19 mouse cellular contexts compared by ENCODE assay signal in the genomic region with DNA sequence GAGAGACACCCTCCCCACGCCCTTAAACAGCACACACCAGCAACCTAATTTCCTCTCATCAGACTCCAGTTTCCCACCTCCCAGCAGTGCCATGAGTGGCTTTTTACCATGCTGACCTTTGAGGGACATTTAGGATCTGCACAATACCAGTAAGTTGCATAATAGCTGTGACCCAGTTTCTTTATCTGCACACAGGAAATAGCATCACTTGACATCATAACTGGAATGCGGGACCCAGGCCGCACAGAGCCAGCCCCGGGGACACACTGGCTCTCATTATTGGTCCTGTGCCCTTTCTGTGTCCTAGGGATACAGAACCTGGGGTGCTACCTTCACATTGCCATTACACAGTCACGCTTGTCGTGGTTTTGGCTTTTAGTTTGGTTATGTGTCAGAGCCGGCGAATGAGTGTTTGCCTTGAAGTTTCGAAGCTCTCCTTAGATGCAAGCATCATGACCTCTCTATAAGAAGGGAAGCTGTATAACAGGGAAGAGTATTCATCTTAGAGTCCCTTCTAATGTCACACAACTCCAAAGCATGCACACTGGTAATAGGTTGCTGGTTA. TPM values are rescaled to one million over a fixed set of nuclear protein-coding genes. Genes with fewer than 3 reads are reported as not detected.
DNase-seq lines count a peak whose midpoint lies in the region; ATAC-seq and TF ChIP-seq lines count a peak whose summit lies in the region.
"Had no signal": no experiment of that assay in that cellular context is flagged by ENCODE, and none has a peak within 500 bp of the region (broad histone marks: within the 10 kb centered on the region; RNA-seq: fewer than 3 reads in every experiment).

No protein-coding gene starts in this region.

- H3K27ac ChIP-seq in heart, embryonic 10.5 days = no peak overlapping the region
- H3K27ac ChIP-seq in liver, embryonic 16.5 days (ENCODE audit: low read length) = no peak overlapping the region
- no peak overlapping the region for H3K27ac ChIP-seq in liver, embryonic 12.5 days
- no peak overlapping the region for H3K27ac ChIP-seq in CH12.LX (ENCODE audit: insufficient read depth, low read depth)
- H3K27ac ChIP-seq: heart, embryonic 13.5 days; liver, embryonic 13.5 days; midbrain, embryonic 13.5 days; neural tube, embryonic 12.5 days had no signal

- no peak for TF ChIP-seq EP300 in CH12.LX (IDR thresholded peaks at IDR 0.05; ENCODE audit: low read length)

- H3K4me2 ChIP-seq in liver, embryonic 16.5 days (ENCODE audit: low read depth, low read length) = no peak overlapping the region
- H3K4me2 ChIP-seq in liver, embryonic 12.5 days = no peak overlapping the region
- peak overlapping the region; percentile 25; the same call in 1 of the 2 replicates for H3K4me2 ChIP-seq in CH12.LX (ENCODE audit: insufficient read depth, low read depth, poor library complexity, severe bottlenecking)
- H3K4me2 ChIP-seq: heart, embryonic 13.5 days; liver, embryonic 13.5 days; midbrain, embryonic 13.5 days; neural tube, embryonic 12.5 days had no signal

- no peak overlapping the region for H3K4me3 ChIP-seq in heart, embryonic 10.5 days
- no peak overlapping the region for H3K4me3 ChIP-seq in liver, embryonic 16.5 days (ENCODE audit: low read depth, low read length)
- no peak overlapping the region for H3K4me3 ChIP-seq in liver, embryonic 12.5 days
- no peak overlapping the region for H3K4me3 ChIP-seq in CH12.LX (replicated peaks in 1 of 3; ENCODE audit: low read depth in 2 of 3, low read length in 2 of 3, poor library complexity in 1 of 3)
- H3K4me3 ChIP-seq: heart, embryonic 13.5 days; liver, embryonic 13.5 days; midbrain, embryonic 13.5 days; neural tube, embryonic 12.5 days had no signal

- no peak overlapping the region for H3K9ac ChIP-seq in liver, embryonic 16.5 days (ENCODE audit: low read depth, low read length)
- no peak overlapping the region for H3K9ac ChIP-seq in liver, embryonic 12.5 days
- H3K9ac ChIP-seq in CH12.LX (ENCODE audit: insufficient read depth, low read depth) = no peak overlapping the region
- H3K9ac ChIP-seq: liver, embryonic 13.5 days; midbrain, embryonic 13.5 days; neural tube, embryonic 12.5 days had no signal

- no peaks in the 10 kb centered on the region for H3K79me2 ChIP-seq in CH12.LX (replicated peaks; ENCODE audit: control insufficient read depth, extremely low read depth, insufficient read depth, poor library complexity, severe bottlenecking)

- 0 out of 2 replicates have a peak, but pooled peaks have one; percentile 14 for ATAC-seq in liver, embryonic 16.5 days (ENCODE audit: low read depth)
- no peak for ATAC-seq in liver, embryonic 12.5 days
- ATAC-seq: midbrain, embryonic 13.5 days had no signal

- TF ChIP-seq RAD21 in CH12.LX (IDR thresholded peaks at IDR 0.05; ENCODE audit: low read depth, low read length) = no peak

- in situ Hi-C loops in CH12.LX (cut with MboI; ENCODE audit: low pct_ligation_motif_present, low pct_unique_long_range_greater_than_20kb, low sequenced_read_pairs) = loop anchor here (5.0 kb wide), 2 partner anchors 245 to 400 kb away; no protein-coding TSS in a partner anchor

- TF ChIP-seq POLR2A in CH12.LX (IDR thresholded peaks at IDR 0.05; ENCODE audit: low read depth, low read length) = no peak

- peaks cover 10% of the 10 kb centered on the region; the same call in 1 of the 2 replicates for H3K4me1 ChIP-seq in heart, embryonic 10.5 days
- H3K4me1 ChIP-seq in liver, embryonic 16.5 days (ENCODE audit: control insufficient read depth, low read depth, low read length) = no peaks in the 10 kb centered on the region; the same call in 1 of the 2 replicates
- no peaks in the 10 kb centered on the region for H3K4me1 ChIP-seq in liver, embryonic 12.5 days
- H3K4me1 ChIP-seq in CH12.LX (ENCODE audit: control insufficient read depth in 1 of 2, insufficient read depth in 2 of 2) = peaks cover 8 to 31% of the 10 kb centered on the region in 2 experiments
- H3K4me1 ChIP-seq: neural tube, embryonic 12.5 days had no signal

- 73% methylated on average over 9 of the region's 9 CpGs for WGBS in heart, embryonic 10.5 days
- 65% methylated on average over 9 of the region's 9 CpGs for WGBS in liver, embryonic 16.5 days (ENCODE audit: insufficient replicate concordance)
- 64% methylated on average over 9 of the region's 9 CpGs for WGBS in liver, embryonic 12.5 days (ENCODE audit: insufficient replicate concordance)

- TF ChIP-seq CTCF in CH12.LX (conservative IDR thresholded peaks at IDR 0.05 in 1 of 2, IDR thresholded peaks at IDR 0.05 in 1 of 2; ENCODE audit: low read depth in 2 of 2, low read length in 2 of 2) = no peak

- dilution Hi-C loops in CH12.LX (cut with MboI; ENCODE audit: extremely low pct_ligation_motif_present, extremely low pct_unique_long_range_greater_than_20kb, low sequenced_read_pairs) = no loop called here

- H3K9me3 ChIP-seq in heart, embryonic 10.5 days = no peaks in the 10 kb centered on the region
- no peaks in the 10 kb centered on the region for H3K9me3 ChIP-seq in liver, embryonic 16.5 days (replicated peaks; ENCODE audit: control insufficient read depth, low read length)
- H3K9me3 ChIP-seq in liver, embryonic 12.5 days (replicated peaks) = no peaks in the 10 kb centered on the region
- H3K9me3 ChIP-seq in CH12.LX (replicated peaks; ENCODE audit: low read length) = no peaks in the 10 kb centered on the region
- H3K9me3 ChIP-seq: heart, embryonic 13.5 days; liver, embryonic 13.5 days; midbrain, embryonic 13.5 days; neural tube, embryonic 12.5 days had no signal

- H3K36me3 ChIP-seq in heart, embryonic 10.5 days = no peaks in the 10 kb centered on the region
- no peaks in the 10 kb centered on the region for H3K36me3 ChIP-seq in liver, embryonic 16.5 days (ENCODE audit: control insufficient read depth, insufficient read depth)
- no peaks in the 10 kb centered on the region for H3K36me3 ChIP-seq in liver, embryonic 12.5 days
- no peaks in the 10 kb centered on the region for H3K36me3 ChIP-seq in CH12.LX (replicated peaks in 1 of 2; ENCODE audit: control insufficient read depth in 1 of 2, insufficient read depth in 1 of 2, low read length in 1 of 2)
- H3K36me3 ChIP-seq: heart, embryonic 13.5 days; liver, embryonic 13.5 days; midbrain, embryonic 13.5 days; neural tube, embryonic 12.5 days had no signal

- peak; percentile 58 to 59 for DNase-seq in heart, adult 18-20 months
- no peak for DNase-seq in heart, embryonic 10.5 days (ENCODE audit: low spot score)
- DNase-seq in CH12.LX (ENCODE audit: extremely low read depth) = no peak
- DNase-seq in retina, embryonic 14.5 days (ENCODE audit: low spot score) = peak; percentile 9
- DNase-seq in urinary bladder, postnatal 10 days (ENCODE audit: low spot score) = no peak
- no peak for DNase-seq in ovary, postnatal 14 days (ENCODE audit: low spot score)
- DNase-seq: layer of hippocampus, adult 9-11 months had no signal

- peaks cover 8% of the 10 kb centered on the region for H3K27me3 ChIP-seq in heart, embryonic 10.5 days (ENCODE audit: insufficient read depth, poor library complexity, severe bottlenecking)
- peaks cover 3% of the 10 kb centered on the region; the same call in 1 of the 2 replicates for H3K27me3 ChIP-seq in liver, embryonic 16.5 days (ENCODE audit: control insufficient read depth, insufficient read depth, low read depth, low read length)
- peaks cover 22% of the 10 kb centered on the region for H3K27me3 ChIP-seq in liver, embryonic 12.5 days (replicated peaks)
- no peaks in the 10 kb centered on the region for H3K27me3 ChIP-seq in CH12.LX (replicated peaks)

TF ChIP-seq in CH12.LX, 34 proteins besides CTCF, POLR2A, EP300 and RAD21:
- TF ChIP-seq BHLHE40 (IDR thresholded peaks at IDR 0.05; ENCODE audit: low read depth, low read length) (peak; percentile 43; the same call in 1 of the 2 replicates), MAFK (IDR thresholded peaks at IDR 0.05; ENCODE audit: insufficient replicate concordance, low read length) (no peak), NELFE (IDR thresholded peaks at IDR 0.05; ENCODE audit: low read depth, low read length) (no peak), ETS1 (conservative IDR thresholded peaks at IDR 0.05; ENCODE audit: low read depth, low read length) (no peak), MYC (IDR thresholded peaks at IDR 0.05; ENCODE audit: low read depth, low read length) (no peak), IRF4 (IDR thresholded peaks at IDR 0.05; ENCODE audit: low read depth, low read length) (peak; percentile 31; the same call in 1 of the 2 replicates)

RNA-seq across cellular contexts. Expression of gene Cwh43, which starts 23.8 kb away (rescaled TPM):
- total RNA-seq in heart, adult 18-20 months (2021) = not detected
- polyA plus RNA-seq in heart, embryonic 10.5 days (2016; fragmentation: Nextera tagmentation; extraction: Ambion mirVana) = 0.09 TPM in 1 of 2 replicates, not detected in the other
- polyA plus RNA-seq in liver, embryonic 16.5 days (2015; fragmentation: Nextera tagmentation; extraction: Ambion mirVana) = not detected in 2 replicates
- not detected in 2 replicates for polyA plus RNA-seq in liver, embryonic 12.5 days (2016; fragmentation: Nextera tagmentation; extraction: Ambion mirVana)
- not detected in 2 replicates for total RNA-seq in CH12.LX (2012; rRNA removed)
- not detected in 2 replicates for total RNA-seq in CH12.LX (2014; rRNA removed)
- polyA plus RNA-seq in CH12.LX (2012; ENCODE audit: insufficient read length, low read depth) = not detected in 2 replicates
- total RNA-seq: gastrocnemius, adult 8-10 months; megakaryocyte progenitor cell, adult 5-6 weeks had no signal
- polyA plus RNA-seq: forebrain, embryonic 11.5 days; heart, embryonic 13.5 days; hindbrain, embryonic 11.5 days; liver, embryonic 13.5 days; lung, postnatal 0 days; midbrain, embryonic 13.5 days; neural tube, embryonic 12.5 days; stomach, embryonic 14.5 days had no signal

RNA-seq across cellular contexts. Expression of gene Ociad2, which starts 41.2 kb away (rescaled TPM):
- total RNA-seq in heart, adult 18-20 months (2021) = 10 to 100 TPM; 12.9 to 13.5 TPM
- polyA plus RNA-seq in heart, embryonic 10.5 days (2016; fragmentation: Nextera tagmentation; extraction: Ambion mirVana) = 21.0 and 23.1 TPM in 2 replicates
- polyA plus RNA-seq in liver, embryonic 16.5 days (2015; fragmentation: Nextera tagmentation; extraction: Ambion mirVana) = 6.2 and 7.4 TPM in 2 replicates
- 4.7 and 4.9 TPM in 2 replicates for polyA plus RNA-seq in liver, embryonic 12.5 days (2016; fragmentation: Nextera tagmentation; extraction: Ambion mirVana)
- total RNA-seq in CH12.LX (2012; rRNA removed) = 5.3 and 6.3 TPM in 2 replicates
- 1.9 and 2.3 TPM in 2 replicates for total RNA-seq in CH12.LX (2014; rRNA removed)
- 3.2 and 4.4 TPM in 2 replicates for polyA plus RNA-seq in CH12.LX (2012; ENCODE audit: insufficient read length, low read depth)

Comparison
In these comparisons a context has a peak if more than half of its experiments do, and no peak if none do; other contexts are left out.
1. DNase-seq: peak in heart, adult 18-20 months (2 of 2) and retina, embryonic 14.5 days (single experiment); none in heart, embryonic 10.5 days (single experiment), CH12.LX (single experiment), urinary bladder, postnatal 10 days (single experiment) and ovary, postnatal 14 days (single experiment).